ENCODE assay signal across 8 mouse cellular contexts in the genomic region with DNA sequence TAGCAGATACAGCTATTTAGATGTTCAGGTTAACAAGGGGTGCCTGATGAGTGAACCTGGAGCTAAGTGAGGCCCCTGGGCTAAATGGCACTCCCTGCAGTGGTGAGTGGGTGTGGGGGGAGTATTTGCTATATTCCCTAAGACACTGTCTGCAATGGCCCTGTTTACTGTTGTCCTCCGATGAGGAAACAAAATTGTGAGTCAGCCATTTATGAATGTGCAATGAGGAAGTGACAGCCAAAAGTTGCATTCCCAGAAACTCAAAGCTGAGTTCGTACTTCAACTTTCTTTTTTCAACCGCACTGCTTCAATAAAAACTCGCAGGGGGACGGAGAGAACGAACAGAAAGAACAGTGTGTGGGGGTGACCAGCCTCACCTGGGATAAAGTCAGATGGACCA. TPM values are rescaled to one million over a fixed set of nuclear protein-coding genes. Genes with fewer than 3 reads are reported as not detected.
DNase-seq lines count a peak whose midpoint lies in the region; ATAC-seq lines count a peak whose summit lies in the region.

No protein-coding gene starts in this region.

- peaks cover 1% of the 10 kb centered on the region; the same call in 1 of the 2 replicates for H3K27me3 ChIP-seq in limb, embryonic 12.5 days
- 0 out of 2 replicates have a peak, but pooled peaks cover 6% of the 10 kb centered on the region for H3K27me3 ChIP-seq in limb, embryonic 10.5 days (ENCODE audit: low read depth, poor library complexity, severe bottlenecking)
- H3K27me3 ChIP-seq in embryonic facial prominence, embryonic 14.5 days (replicated peaks; ENCODE audit: control insufficient read depth, insufficient read depth, low read length) = no peaks in the 10 kb centered on the region
- H3K27me3 ChIP-seq in limb, embryonic 13.5 days = no peaks in the 10 kb centered on the region
- no peaks in the 10 kb centered on the region for H3K27me3 ChIP-seq in neural tube, embryonic 14.5 days (ENCODE audit: control insufficient read depth, insufficient read depth, low read length)

- no peak for DNase-seq in limb, embryonic 10.5 days (ENCODE audit: low spot score)
- DNase-seq in embryonic facial prominence, embryonic 14.5 days (ENCODE audit: low spot score) = no peak
- no peak for DNase-seq in right cerebral cortex, postnatal 14 days
- DNase-seq in T-cell, adult 2 months (ENCODE audit: low spot score) = no peak
- DNase-seq in layer of hippocampus, postnatal 10 days (ENCODE audit: low spot score in 2 of 2) = no peak

- no peak for ATAC-seq in limb, embryonic 12.5 days (ENCODE audit: insufficient number of reproducible peaks, insufficient read depth, low FRiP score, low TSS enrichment, low read depth)
- ATAC-seq in embryonic facial prominence, embryonic 14.5 days (ENCODE audit: low read depth) = no peak
- ATAC-seq in limb, embryonic 13.5 days (ENCODE audit: low FRiP score, low read depth) = no peak
- no peak for ATAC-seq in neural tube, embryonic 14.5 days (ENCODE audit: low read depth)

- no peaks in the 10 kb centered on the region for H3K9me3 ChIP-seq in limb, embryonic 12.5 days
- H3K9me3 ChIP-seq in limb, embryonic 10.5 days (replicated peaks) = no peaks in the 10 kb centered on the region
- no peaks in the 10 kb centered on the region for H3K9me3 ChIP-seq in embryonic facial prominence, embryonic 14.5 days (ENCODE audit: control insufficient read depth, low read length)
- H3K9me3 ChIP-seq in limb, embryonic 13.5 days = no peaks in the 10 kb centered on the region
- no peaks in the 10 kb centered on the region for H3K9me3 ChIP-seq in neural tube, embryonic 14.5 days (ENCODE audit: control insufficient read depth, low read length)

- WGBS in limb, embryonic 12.5 days = 68% methylated on average over 6 of the region's 6 CpGs
- 91% methylated on average over 6 of the region's 6 CpGs for WGBS in limb, embryonic 10.5 days
- WGBS in embryonic facial prominence, embryonic 14.5 days = 83% methylated on average over 6 of the region's 6 CpGs
- 64% methylated on average over 6 of the region's 6 CpGs for WGBS in limb, embryonic 13.5 days
- WGBS in neural tube, embryonic 14.5 days = 91% methylated on average over 6 of the region's 6 CpGs

- H3K4me2 ChIP-seq in limb, embryonic 12.5 days = peak overlapping the region; percentile 43
- H3K4me2 ChIP-seq in embryonic facial prominence, embryonic 14.5 days (ENCODE audit: low read depth, low read length) = peak overlapping the region; percentile 52
- peak overlapping the region; percentile 56 for H3K4me2 ChIP-seq in limb, embryonic 13.5 days (replicated peaks)
- peak overlapping the region; percentile 44 for H3K4me2 ChIP-seq in neural tube, embryonic 14.5 days (ENCODE audit: low read depth, low read length)

- H3K4me3 ChIP-seq in limb, embryonic 12.5 days (replicated peaks) = peak overlapping the region; percentile 23; the same call in 1 of the 2 replicates
- H3K4me3 ChIP-seq in limb, embryonic 10.5 days = no peak overlapping the region
- H3K4me3 ChIP-seq in embryonic facial prominence, embryonic 14.5 days (ENCODE audit: low read depth, low read length) = peak overlapping the region; percentile 27
- H3K4me3 ChIP-seq in limb, embryonic 13.5 days = no peak overlapping the region
- peak overlapping the region; percentile 11; the same call in 1 of the 2 replicates for H3K4me3 ChIP-seq in neural tube, embryonic 14.5 days (ENCODE audit: low read depth, low read length)

- H3K27ac ChIP-seq in limb, embryonic 12.5 days = no peak overlapping the region
- H3K27ac ChIP-seq in limb, embryonic 10.5 days = no peak overlapping the region
- no peak overlapping the region for H3K27ac ChIP-seq in embryonic facial prominence, embryonic 14.5 days (replicated peaks; ENCODE audit: low read depth, low read length)
- no peak overlapping the region for H3K27ac ChIP-seq in limb, embryonic 13.5 days
- no peak overlapping the region for H3K27ac ChIP-seq in neural tube, embryonic 14.5 days (ENCODE audit: low read depth, low read length)

- H3K4me1 ChIP-seq in limb, embryonic 12.5 days (replicated peaks) = peaks cover 25% of the 10 kb centered on the region
- H3K4me1 ChIP-seq in limb, embryonic 10.5 days = peaks cover 22% of the 10 kb centered on the region
- peaks cover 12% of the 10 kb centered on the region; the same call in 1 of the 2 replicates for H3K4me1 ChIP-seq in embryonic facial prominence, embryonic 14.5 days (ENCODE audit: control insufficient read depth, insufficient read depth, low read length)
- H3K4me1 ChIP-seq in limb, embryonic 13.5 days = peaks cover 33% of the 10 kb centered on the region
- peaks cover 20% of the 10 kb centered on the region for H3K4me1 ChIP-seq in neural tube, embryonic 14.5 days (ENCODE audit: control insufficient read depth, insufficient read depth, low read length)

- 0 out of 2 replicates have a peak, but pooled peaks cover 4% of the 10 kb centered on the region for H3K36me3 ChIP-seq in limb, embryonic 12.5 days
- H3K36me3 ChIP-seq in limb, embryonic 10.5 days = no peaks in the 10 kb centered on the region
- H3K36me3 ChIP-seq in embryonic facial prominence, embryonic 14.5 days (ENCODE audit: control insufficient read depth, insufficient read depth, low read length) = no peaks in the 10 kb centered on the region
- H3K36me3 ChIP-seq in limb, embryonic 13.5 days = no peaks in the 10 kb centered on the region; the same call in 1 of the 2 replicates
- H3K36me3 ChIP-seq in neural tube, embryonic 14.5 days (ENCODE audit: control insufficient read depth, insufficient read depth, low read length) = no peaks in the 10 kb centered on the region; the same call in 1 of the 2 replicates

- H3K9ac ChIP-seq in limb, embryonic 12.5 days (replicated peaks) = no peak overlapping the region
- H3K9ac ChIP-seq in embryonic facial prominence, embryonic 14.5 days (ENCODE audit: low read depth, low read length) = peak overlapping the region; percentile 55; the same call in 1 of the 2 replicates
- peak overlapping the region; percentile 56; the same call in 1 of the 2 replicates for H3K9ac ChIP-seq in limb, embryonic 13.5 days
- H3K9ac ChIP-seq in neural tube, embryonic 14.5 days (replicated peaks; ENCODE audit: low read depth, low read length) = no peak overlapping the region; the same call in 1 of the 2 replicates

RNA-seq across cellular contexts. Expression of gene Rnasel, which starts 3.3 kb away (rescaled TPM):
- 10.5 and 11.4 TPM in 2 replicates for polyA plus RNA-seq in limb, embryonic 12.5 days (2016; fragmentation: Nextera tagmentation; extraction: Ambion mirVana)
- polyA plus RNA-seq in limb, embryonic 10.5 days (2016; fragmentation: Nextera tagmentation; extraction: Ambion mirVana) = 4.0 and 8.2 TPM in 2 replicates
- 12.6 and 13.1 TPM in 2 replicates for polyA plus RNA-seq in embryonic facial prominence, embryonic 14.5 days (2014; fragmentation: Nextera tagmentation; extraction: Ambion mirVana)
- polyA plus RNA-seq in limb, embryonic 13.5 days (2015; fragmentation: Nextera tagmentation; extraction: Ambion mirVana) = 12.3 and 12.4 TPM in 2 replicates
- polyA plus RNA-seq in neural tube, embryonic 14.5 days (2014; fragmentation: Nextera tagmentation; extraction: Ambion mirVana) = 38.0 and 41.1 TPM in 2 replicates
- 10 to 100 TPM; 14.7 to 16.0 TPM for total RNA-seq in layer of hippocampus, postnatal 10 days (2021)

RNA-seq across cellular contexts. Expression of gene Rgs16, which starts 12.4 kb away (rescaled TPM):
- 16.8 and 18.7 TPM in 2 replicates for polyA plus RNA-seq in limb, embryonic 12.5 days (2016; fragmentation: Nextera tagmentation; extraction: Ambion mirVana)
- polyA plus RNA-seq in limb, embryonic 10.5 days (2016; fragmentation: Nextera tagmentation; extraction: Ambion mirVana) = 3.1 and 6.0 TPM in 2 replicates
- 7.6 and 9.3 TPM in 2 replicates for polyA plus RNA-seq in embryonic facial prominence, embryonic 14.5 days (2014; fragmentation: Nextera tagmentation; extraction: Ambion mirVana)
- polyA plus RNA-seq in limb, embryonic 13.5 days (2015; fragmentation: Nextera tagmentation; extraction: Ambion mirVana) = 22.6 and 23.7 TPM in 2 replicates
- 5.8 and 8.3 TPM in 2 replicates for polyA plus RNA-seq in neural tube, embryonic 14.5 days (2014; fragmentation: Nextera tagmentation; extraction: Ambion mirVana)
- 1 to 10 TPM; 5.0 to 5.1 TPM for total RNA-seq in layer of hippocampus, postnatal 10 days (2021)

Comparison
In these comparisons a context has a peak if more than half of its experiments do, and no peak if none do; other contexts are left out.
1. H3K4me3 ChIP-seq: peak in limb, embryonic 12.5 days (single experiment), embryonic facial prominence, embryonic 14.5 days (single experiment) and neural tube, embryonic 14.5 days (single experiment); none in limb, embryonic 10.5 days (single experiment) and limb, embryonic 13.5 days (single experiment).
2. H3K9ac ChIP-seq: peak in embryonic facial prominence, embryonic 14.5 days (single experiment) and limb, embryonic 13.5 days (single experiment); none in limb, embryonic 12.5 days (single experiment) and neural tube, embryonic 14.5 days (single experiment).
3. Peak in every context shown above with its lines, with median percentiles within 50 percentile points of each other: H3K4me2 ChIP-seq.